Mouse (Mus musculus) ZHBTc4 (cell line): ENCODE results near the gene Mllt3.
"Not testable (repeated sequence)": the region's sequence is repeated elsewhere in the genome, so short reads cannot be mapped to it uniquely, and the experiment has no call there.

ENCODE experiments used
- DNase-seq: peaks from one replicate; pipeline ENCODE4 v3.0.0-alpha.2; 2011; ENCODE audit warnings: low read depth, low spot score

The Mllt3 gene

GRCm38 (mm10) chr4:88012774-88013173, 20.4 kb downstream of the Mllt3 start:
- peak; percentile 15 for DNase-seq

DNA sequence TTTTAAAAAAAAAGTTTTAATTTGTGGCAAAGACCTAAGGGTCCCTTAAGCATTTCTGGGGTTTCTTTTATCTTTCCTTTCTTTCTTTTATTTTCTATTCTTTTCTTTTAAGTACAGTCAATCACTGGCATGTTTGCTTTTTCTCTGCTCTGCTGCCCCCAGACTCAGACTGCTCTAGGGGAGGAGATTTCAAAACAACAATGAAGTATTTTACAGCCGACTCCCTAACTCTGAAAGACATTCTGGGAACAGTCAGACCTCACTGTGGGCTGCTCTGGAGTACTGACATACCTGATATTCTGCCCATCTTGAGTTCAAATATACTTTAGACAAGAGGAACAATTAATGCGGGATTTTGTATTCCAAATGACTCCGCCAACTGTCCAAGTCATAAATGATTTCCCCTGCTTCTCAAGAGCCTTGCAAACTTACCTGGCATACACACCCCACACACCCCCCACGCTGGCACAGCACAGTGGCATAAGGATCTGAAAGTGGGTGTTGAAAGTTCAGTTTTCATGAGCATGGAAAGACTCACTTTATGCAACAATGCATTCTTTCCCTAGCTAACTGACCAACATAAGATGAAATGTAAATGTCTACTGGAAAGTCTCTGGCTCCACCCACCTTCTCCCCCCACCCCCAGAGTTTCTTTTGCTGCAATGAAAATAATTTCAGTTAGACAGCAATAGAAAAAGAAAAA, 21.1 kb downstream of the Mllt3 start:
- no peak for DNase-seq

GRCm38 (mm10) chr4:88010441-88010840, 22.7 kb downstream of the Mllt3 start:
- DNase-seq: no peak

DNA sequence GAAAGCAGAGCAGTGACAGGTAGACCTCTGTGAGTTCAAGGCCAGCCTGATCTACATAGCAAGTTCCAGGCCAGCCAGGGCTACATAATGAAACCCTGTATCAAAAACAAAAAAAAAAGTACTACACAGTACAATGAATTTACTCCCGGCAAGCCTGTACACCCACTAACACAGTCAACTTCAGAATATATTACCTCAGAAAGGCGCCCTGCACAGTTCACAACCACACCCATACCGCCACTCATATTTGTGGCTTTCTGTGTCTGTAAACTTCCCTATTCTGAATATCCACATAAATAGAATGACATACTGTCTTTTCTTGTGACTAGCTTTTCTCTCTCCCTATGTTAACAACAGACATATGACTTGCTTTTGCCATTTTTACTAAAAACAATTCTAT, 27.4 kb downstream of the Mllt3 start:
- DNase-seq: no peak

DNA sequence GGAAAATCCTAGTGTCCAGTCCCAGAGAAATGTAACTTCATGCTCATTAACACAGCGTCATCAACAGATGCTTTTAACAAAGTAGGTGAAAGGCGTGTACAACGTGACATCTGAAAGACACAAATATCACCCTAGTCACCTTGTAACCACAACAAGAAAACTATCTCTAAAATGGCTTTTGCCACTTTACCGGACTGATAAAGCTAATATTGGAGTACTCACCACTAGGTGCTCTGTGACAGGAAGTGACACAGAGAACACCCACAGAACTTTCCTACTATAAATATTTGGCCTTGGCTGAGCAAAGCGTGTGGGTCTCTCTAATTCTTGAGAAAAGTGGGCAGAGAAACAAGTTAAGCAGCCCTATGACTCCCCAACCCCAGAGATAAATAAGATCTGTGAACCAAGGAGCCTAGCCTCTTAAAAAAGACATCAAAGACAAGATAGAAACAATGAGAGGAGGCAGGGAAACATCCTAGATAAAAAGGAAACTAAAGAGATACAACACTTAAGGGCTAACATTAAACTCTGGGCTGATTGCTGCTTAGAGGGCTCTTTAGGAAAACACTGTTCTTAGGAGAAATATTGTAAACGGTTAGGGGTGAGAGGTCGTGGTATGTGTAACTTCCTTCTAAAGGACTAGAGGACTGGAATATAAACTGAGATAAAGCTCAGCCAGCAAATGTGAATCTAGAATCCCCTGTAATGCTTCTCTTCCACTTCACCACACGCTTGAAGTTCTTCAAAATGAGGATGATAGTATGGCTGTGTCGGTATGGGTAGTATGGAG, 29.8 kb downstream of the Mllt3 start:
- DNase-seq: no peak

- DNase-seq: no peak
These were observed 41.5 kb downstream of the Mllt3 start for GRCm38 (mm10) chr4:87991710-87992109.

DNA sequence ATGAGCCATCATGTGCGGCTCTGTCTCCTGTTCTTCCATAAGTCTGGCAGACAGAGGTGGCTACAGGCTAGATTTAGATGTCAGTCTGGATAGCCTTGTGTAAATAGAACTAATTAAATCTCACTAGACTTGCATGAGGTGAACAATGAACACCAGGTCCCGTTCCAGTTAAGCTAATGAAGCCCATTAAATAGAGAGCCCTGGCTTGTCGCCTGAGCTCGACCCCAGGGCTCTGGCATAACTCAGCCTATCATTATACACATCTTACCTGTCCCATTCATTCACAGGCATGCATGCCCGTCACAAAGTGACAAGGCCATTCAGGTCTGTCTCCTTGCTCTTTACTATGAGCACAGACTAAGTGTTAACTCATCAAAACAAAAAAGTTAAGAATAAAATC, 42.2 kb downstream of the Mllt3 start:
- no peak for DNase-seq

GRCm38 (mm10) chr4:87985281-87985680, 47.9 kb downstream of the Mllt3 start:
- no peak for DNase-seq

DNA sequence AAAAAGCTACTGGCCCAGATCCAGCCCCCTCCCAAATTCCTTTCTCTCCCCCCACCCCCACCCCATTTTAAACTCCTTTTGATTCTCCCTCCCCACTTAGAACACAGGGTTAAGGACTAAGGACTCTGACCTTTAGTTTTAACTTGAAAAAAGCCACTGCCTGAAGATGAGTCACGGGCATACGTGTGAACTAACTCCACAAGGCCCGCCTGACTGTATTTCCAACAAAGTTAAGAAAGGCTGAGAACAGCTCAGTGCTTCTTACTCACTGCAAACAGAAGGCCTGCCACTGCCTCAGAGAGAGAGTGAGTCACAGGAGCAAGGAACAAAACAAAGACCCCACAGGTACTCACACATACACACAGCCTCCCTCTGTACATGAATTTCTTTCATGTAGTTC, 48.6 kb downstream of the Mllt3 start:
- no peak for DNase-seq

DNA sequence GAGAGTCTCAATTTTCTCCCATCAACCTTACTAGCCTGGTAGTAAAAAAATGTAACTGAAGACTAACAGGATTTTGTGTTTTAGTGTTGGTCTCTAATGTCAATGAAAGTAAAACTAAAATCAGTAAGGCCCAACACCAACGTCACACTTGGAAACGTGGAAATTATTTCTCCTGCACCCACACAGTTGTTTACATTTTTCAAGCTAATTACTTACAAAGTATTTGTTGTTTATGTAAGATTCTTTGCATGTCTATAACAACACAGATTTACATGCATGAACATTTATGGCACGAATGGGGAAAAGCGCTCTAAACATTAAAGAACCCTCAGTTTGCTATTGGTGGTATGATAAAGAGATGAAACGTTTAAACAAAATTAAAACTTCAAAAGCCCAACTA, 49.1 kb downstream of the Mllt3 start:
- no peak for DNase-seq

- DNase-seq: no peak
These were observed 50.6 kb downstream of the Mllt3 start for GRCm38 (mm10) chr4:87982578-87982977.

GRCm38 (mm10) chr4:87977820-87978448, 55.2 kb downstream of the Mllt3 start:
- no peak for DNase-seq

DNA sequence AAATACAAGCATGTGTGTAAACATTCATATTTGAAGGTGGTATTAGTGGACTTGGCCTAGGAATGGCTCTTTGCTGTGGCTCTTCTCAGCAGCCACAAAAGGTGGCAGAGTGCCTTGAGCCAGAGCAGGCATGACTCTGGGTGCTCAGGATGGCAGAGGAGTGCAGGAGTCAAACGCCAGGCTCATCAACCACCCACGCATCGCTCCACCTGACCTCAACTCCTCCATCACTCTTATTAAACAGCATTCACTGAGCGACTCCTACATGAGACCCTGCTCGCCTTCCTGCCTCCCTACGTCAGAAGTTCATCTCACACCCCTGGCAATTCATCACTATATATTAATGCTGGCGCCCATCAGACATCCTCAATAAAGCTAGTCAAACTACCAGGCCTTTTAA, 67.3 kb downstream of the Mllt3 start:
- DNase-seq: no peak

GRCm38 (mm10) chr4:87964890-87965289, 68.3 kb downstream of the Mllt3 start:
- DNase-seq: not testable (repeated sequence)

DNA sequence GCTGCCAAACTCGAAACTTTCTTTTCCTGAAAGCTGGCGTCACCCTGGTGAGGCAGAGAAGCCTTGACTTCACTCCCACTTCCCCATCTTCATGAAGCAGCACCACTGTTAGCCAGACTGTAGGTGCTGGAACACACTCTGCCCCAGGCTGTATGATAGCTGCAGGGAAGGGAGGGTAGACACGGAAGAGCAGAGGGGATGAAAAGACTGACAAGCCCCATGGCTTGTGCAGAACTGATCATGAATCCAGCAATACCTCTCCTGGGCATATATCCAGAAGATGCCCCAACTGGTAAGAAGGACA, 69.4 kb downstream of the Mllt3 start:
- no peak for DNase-seq

- DNase-seq: no peak
These were observed 70.0 kb downstream of the Mllt3 start for GRCm38 (mm10) chr4:87963055-87963772.

- DNase-seq: no peak
These were observed 71.3 kb downstream of the Mllt3 start for GRCm38 (mm10) chr4:87961872-87962271.

DNA sequence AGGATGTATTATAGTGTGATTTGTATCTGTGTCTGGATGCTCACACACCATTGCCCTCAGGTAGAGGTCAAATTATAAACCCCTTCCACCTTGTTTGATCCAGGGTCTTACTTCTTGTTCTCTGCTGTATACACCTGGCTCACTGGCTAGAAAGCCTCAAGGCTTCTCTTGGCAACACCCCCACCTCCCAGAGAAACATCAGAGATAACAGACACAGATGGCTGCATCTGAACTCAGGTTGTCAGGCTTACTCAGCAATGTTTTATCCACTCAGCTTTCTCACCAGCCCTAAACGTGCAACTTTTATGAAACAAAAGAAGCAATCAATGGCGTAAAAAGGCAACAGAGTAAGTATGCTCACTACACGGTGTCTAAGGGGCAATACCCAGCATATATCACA, 75.3 kb downstream of the Mllt3 start:
- DNase-seq: no peak

DNA sequence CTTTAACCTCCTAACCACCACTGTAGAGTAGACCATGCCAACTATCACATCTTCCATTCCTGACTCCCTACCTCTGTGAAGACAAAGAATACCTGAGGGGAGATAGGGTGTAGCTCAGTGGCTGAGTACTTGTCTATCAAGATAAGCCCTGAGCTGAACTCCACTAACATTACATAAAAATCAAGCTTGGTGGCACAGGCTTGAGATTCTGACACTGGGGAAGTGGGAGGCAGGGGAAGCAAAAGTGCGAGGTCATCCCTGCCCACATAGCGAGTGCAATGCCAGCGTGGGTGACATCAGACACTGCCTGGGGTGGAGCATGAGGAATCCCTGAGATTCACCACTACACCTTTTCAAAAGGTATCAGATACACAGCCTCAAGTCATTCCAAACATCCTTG, 76.0 kb downstream of the Mllt3 start:
- no peak for DNase-seq

GRCm38 (mm10) chr4:87955132-87955531, 78.0 kb downstream of the Mllt3 start:
- DNase-seq: no peak

DNA sequence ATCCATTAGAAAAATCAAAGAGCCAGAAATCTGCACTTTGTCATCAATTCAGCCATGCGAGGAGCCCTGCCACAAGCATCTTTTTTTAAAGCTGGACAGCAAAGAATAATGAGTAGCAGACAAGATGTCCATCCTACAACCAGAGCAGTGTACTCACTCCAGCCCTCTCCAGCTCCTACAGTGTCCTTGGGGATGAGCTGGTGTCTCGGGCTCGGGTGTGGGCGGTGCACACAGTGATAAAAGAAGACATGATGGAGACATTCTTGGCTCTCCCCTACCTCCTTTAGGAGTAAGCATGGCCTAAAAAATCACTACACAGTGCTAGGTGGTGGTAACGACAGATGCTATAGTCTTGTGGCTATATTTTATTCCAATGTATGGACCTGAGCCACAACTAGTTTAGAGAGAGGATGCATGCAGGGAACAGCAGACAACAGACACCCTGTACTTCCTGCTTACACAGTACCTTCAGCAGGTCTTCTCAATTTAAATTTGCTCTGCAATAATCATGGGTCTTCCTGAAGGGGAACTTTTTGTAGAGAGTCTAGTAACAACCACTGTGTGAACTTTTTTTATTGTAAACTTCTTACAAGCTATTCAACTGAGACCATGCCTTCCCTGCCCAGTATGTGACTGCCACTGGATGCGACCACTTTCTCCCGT, 78.6 kb downstream of the Mllt3 start:
- no peak for DNase-seq

GRCm38 (mm10) chr4:87953736-87954135, 79.4 kb downstream of the Mllt3 start:
- no peak for DNase-seq
